Mouse (Mus musculus): Measurements from ENCODE around the gene Arhgap15. TPM values are rescaled to one million over a fixed set of nuclear protein-coding genes. Genes with fewer than 3 reads are reported as not detected.

Gene Arhgap15
- total and polyA plus RNA-seq, 3 experiments = 1.5 to 2.8 TPM; not detected in 1

GRCm38 (mm10) chr2:44192058-44192457 lies 443.4 kb downstream of the Arhgap15 start:
- H3K27ac ChIP-seq (ENCODE audit: control insufficient read depth, low read depth, low read length) = no peak overlapping the region
- no peak overlapping the region for H3K9ac ChIP-seq (ENCODE audit: control insufficient read depth, low read depth, low read length, poor library complexity, severe bottlenecking)
- no peak overlapping the region for H3K4me3 ChIP-seq (ENCODE audit: control insufficient read depth in 1 of 2, insufficient read depth in 1 of 2, low read depth in 2 of 2, low read length in 2 of 2)
- H3K27me3 ChIP-seq (ENCODE audit: control insufficient read depth in 1 of 2, insufficient read depth in 2 of 2, low read length in 2 of 2) = no peaks in the 10 kb centered on the region
- H3K79me2 ChIP-seq (ENCODE audit: control insufficient read depth, insufficient read depth, low read length, poor library complexity) = no peaks in the 10 kb centered on the region
- peak; percentile 7 for DNase-seq (ENCODE audit: low read depth, low spot score)
- no peak for TF ChIP-seq ZKSCAN1 (IDR thresholded peaks at IDR 0.05; ENCODE audit: low read depth, low read length)
- TF ChIP-seq POLR2AphosphoS2 (IDR thresholded peaks at IDR 0.05; ENCODE audit: low read length) = no peak
- no peak for TF ChIP-seq ZNF384 (IDR thresholded peaks at IDR 0.05; ENCODE audit: low read depth, low read length)
- no peak for TF ChIP-seq MAZ (IDR thresholded peaks at IDR 0.05; ENCODE audit: low read depth, low read length)
- TF ChIP-seq KAT2A (conservative IDR thresholded peaks at IDR 0.05; ENCODE audit: low read depth, low read length) = no peak
- no peak for TF ChIP-seq UBTF (IDR thresholded peaks at IDR 0.05; ENCODE audit: borderline replicate concordance, insufficient read depth, low read depth, low read length)
- no peak for TF ChIP-seq MEF2A (IDR thresholded peaks at IDR 0.05; ENCODE audit: extremely low read depth, insufficient replicate concordance, low read depth, low read length, poor library complexity, severe bottlenecking)
- H3K36me3 ChIP-seq (ENCODE audit: control insufficient read depth in 1 of 2, insufficient read depth in 2 of 2, low read length in 2 of 2) = no peaks in the 10 kb centered on the region
- H3K9me3 ChIP-seq (replicated peaks; ENCODE audit: insufficient read depth, low read length) = no peaks in the 10 kb centered on the region
- no peaks in the 10 kb centered on the region for H3K4me1 ChIP-seq (ENCODE audit: control insufficient read depth in 1 of 2, insufficient read depth in 2 of 2, low read length in 2 of 2)

- H3K27ac ChIP-seq (ENCODE audit: control insufficient read depth, low read depth, low read length) = no peak overlapping the region
- DNase-seq (ENCODE audit: low read depth, low spot score) = no peak
Measured at GRCm38 (mm10) chr2:44215506-44215905, 466.9 kb downstream of the Arhgap15 start.

GRCm38 (mm10) chr2:44217811-44218210 lies 469.2 kb downstream of the Arhgap15 start:
- Histone ChIP-seq H3K9ac (ENCODE audit: control insufficient read depth, low read depth, low read length, poor library complexity, severe bottlenecking) (no peak overlapping the region), H3K27me3 (ENCODE audit: control insufficient read depth in 1 of 2, insufficient read depth in 2 of 2, low read length in 2 of 2) (no peaks in the 10 kb centered on the region), H3K4me3 (ENCODE audit: control insufficient read depth in 1 of 2, insufficient read depth in 1 of 2, low read depth in 2 of 2, low read length in 2 of 2) (no peak overlapping the region), H3K79me2 (ENCODE audit: control insufficient read depth, insufficient read depth, low read length, poor library complexity) (no peaks in the 10 kb centered on the region), H3K4me1 (ENCODE audit: control insufficient read depth in 1 of 2, insufficient read depth in 2 of 2, low read length in 2 of 2) (no peaks in the 10 kb centered on the region), H3K36me3 (ENCODE audit: control insufficient read depth in 1 of 2, insufficient read depth in 2 of 2, low read length in 2 of 2) (no peaks in the 10 kb centered on the region), H3K9me3 (replicated peaks; ENCODE audit: insufficient read depth, low read length) (no peaks in the 10 kb centered on the region), H3K27ac (ENCODE audit: control insufficient read depth, low read depth, low read length) (no peak overlapping the region)
- TF ChIP-seq MYB (IDR thresholded peaks at IDR 0.05; ENCODE audit: low read depth, low read length) (no peak), MXI1 (IDR thresholded peaks at IDR 0.05; ENCODE audit: low read depth, low read length) (no peak), CTCF (IDR thresholded peaks at IDR 0.05 in 2 of 3, conservative IDR thresholded peaks at IDR 0.05 in 1 of 3; ENCODE audit: control insufficient read depth in 1 of 3, insufficient read depth in 1 of 3, low read depth in 2 of 3, low read length in 3 of 3, poor library complexity in 1 of 3, severe bottlenecking in 1 of 3) (no peak), ZC3H11A (IDR thresholded peaks at IDR 0.05; ENCODE audit: low read depth, low read length) (no peak), POLR2A (IDR thresholded peaks at IDR 0.05; ENCODE audit: control insufficient read depth in 1 of 2, insufficient read depth in 1 of 2, low read depth in 1 of 2, low read length in 2 of 2, poor library complexity in 1 of 2) (no peak), BHLHE40 (IDR thresholded peaks at IDR 0.05; ENCODE audit: borderline replicate concordance, low read depth, low read length) (no peak), MAX (IDR thresholded peaks at IDR 0.05; ENCODE audit: low read length) (no peak)
- no peak for DNase-seq (ENCODE audit: low read depth, low spot score)

More at GRCm38 (mm10) chr2:44215506-44215905, 466.9 kb downstream of the Arhgap15 start:
- no peak overlapping the region for H3K9ac ChIP-seq (ENCODE audit: control insufficient read depth, low read depth, low read length, poor library complexity, severe bottlenecking)
- no peak overlapping the region for H3K4me3 ChIP-seq (ENCODE audit: control insufficient read depth in 1 of 2, insufficient read depth in 1 of 2, low read depth in 2 of 2, low read length in 2 of 2)
- no peaks in the 10 kb centered on the region for H3K27me3 ChIP-seq (ENCODE audit: control insufficient read depth in 1 of 2, insufficient read depth in 2 of 2, low read length in 2 of 2)
- no peaks in the 10 kb centered on the region for H3K79me2 ChIP-seq (ENCODE audit: control insufficient read depth, insufficient read depth, low read length, poor library complexity)
- no peaks in the 10 kb centered on the region for H3K9me3 ChIP-seq (replicated peaks; ENCODE audit: insufficient read depth, low read length)
- no peak for TF ChIP-seq MYC (IDR thresholded peaks at IDR 0.05; ENCODE audit: low read depth, low read length)
- TF ChIP-seq ZKSCAN1 (IDR thresholded peaks at IDR 0.05; ENCODE audit: low read depth, low read length) = no peak
- TF ChIP-seq KAT2A (conservative IDR thresholded peaks at IDR 0.05; ENCODE audit: low read depth, low read length) = no peak
- no peak for TF ChIP-seq EP300 (IDR thresholded peaks at IDR 0.05; ENCODE audit: low read depth in 1 of 2, low read length in 2 of 2)
- TF ChIP-seq USF2 (IDR thresholded peaks at IDR 0.05; ENCODE audit: borderline replicate concordance in 1 of 2, insufficient read depth in 1 of 2, low read depth in 1 of 2, low read length in 2 of 2) = no peak
- no peak for TF ChIP-seq UBTF (IDR thresholded peaks at IDR 0.05; ENCODE audit: borderline replicate concordance, insufficient read depth, low read depth, low read length)
- no peak for TF ChIP-seq POLR2AphosphoS2 (IDR thresholded peaks at IDR 0.05; ENCODE audit: low read length)
- no peak for TF ChIP-seq MAZ (IDR thresholded peaks at IDR 0.05; ENCODE audit: low read depth, low read length)
- H3K36me3 ChIP-seq (ENCODE audit: control insufficient read depth in 1 of 2, insufficient read depth in 2 of 2, low read length in 2 of 2) = no peaks in the 10 kb centered on the region
- no peaks in the 10 kb centered on the region for H3K4me1 ChIP-seq (ENCODE audit: control insufficient read depth in 1 of 2, insufficient read depth in 2 of 2, low read length in 2 of 2)
